Mouse (Mus musculus) G1E (cell line): ENCODE results near the gene Dnah7a. TPM values are rescaled to one million over a fixed set of nuclear protein-coding genes. Genes with fewer than 3 reads are reported as not detected.
"Not testable (repeated sequence)": the region's sequence is repeated elsewhere in the genome, so short reads cannot be mapped to it uniquely, and the experiment has no call there.

Experiments
- ATAC-seq: 2 replicates; pipeline ENCODE4 v1.8.0; 2016; ENCODE audit warnings: mild to moderate bottlenecking; ENCODE audit not compliant: insufficient number of reproducible peaks, poor library complexity, low FRiP score, severe bottlenecking; ENCODE audit errors: extremely low read depth
- DNase-seq: peaks from one replicate; pipeline ENCODE4 v3.0.0; 2012; ENCODE audit warnings: low spot score
- H3K27me3 ChIP-seq: 2 replicates; pipeline ENCODE4 v1.6.1; 2012; ENCODE audit warnings: mild to moderate bottlenecking, low read length, inconsistent platforms; ENCODE audit not compliant: insufficient read depth
- H3K36me3 ChIP-seq: replicated peaks from 2 replicates; pipeline ENCODE3; 2012; ENCODE audit warnings: mild to moderate bottlenecking, inconsistent platforms
- H3K4me1 ChIP-seq: 2 replicates; pipeline ENCODE4 v1.6.1; 2012; ENCODE audit warnings: low read depth, low read length, inconsistent platforms, mixed read lengths; ENCODE audit not compliant: insufficient read depth
- H3K4me3 ChIP-seq: 2 replicates; pipeline ENCODE4 v1.5.1; 2012; ENCODE audit warnings: low read depth, mild to moderate bottlenecking, inconsistent platforms, low read length, moderate library complexity, mixed read lengths
- H3K9me3 ChIP-seq: replicated peaks from 2 replicates; pipeline ENCODE4 v1.6.1; 2012; ENCODE audit warnings: inconsistent platforms
- CTCF ChIP-seq: IDR thresholded peaks from 2 replicates; pipeline ENCODE4 v1.5.1; 2012; ENCODE audit warnings: low read depth, low read length, inconsistent platforms, mixed read lengths
- GATA1 ChIP-seq: IDR thresholded peaks from 2 replicates; pipeline ENCODE4 v1.6.1; 2012; ENCODE audit warnings: borderline replicate concordance, low read length, inconsistent platforms, mixed read lengths
- GATA2 ChIP-seq: IDR thresholded peaks from 2 replicates; pipeline ENCODE4 v1.6.1; 2012; ENCODE audit warnings: low read depth, low read length, inconsistent platforms, borderline replicate concordance
- POLR2AphosphoS5 ChIP-seq: IDR thresholded peaks from 2 replicates; pipeline ENCODE4 v1.6.1; 2012; ENCODE audit warnings: low read depth, low read length, inconsistent platforms; ENCODE audit not compliant: insufficient replicate concordance
- TAL1 ChIP-seq: conservative IDR thresholded peaks from 2 replicates; pipeline ENCODE4 v1.6.1; 2012; ENCODE audit warnings: low read depth, low read length, inconsistent platforms, mixed read lengths
- polyA plus RNA-seq: library from polyadenylated mRNA; stranded (reverse); fragments of >175 nt; gene quantifications from 2 replicates; pipeline ENCODE4 v1.2.3, GENCODE M21; 2012
- total RNA-seq, 2 experiments: library from RNA; stranded (forward) in 1 of 2; stranded (reverse) in 1 of 2; fragments of 200-1000 nt in 1 of 2; fragments of >200 nt in 1 of 2; fragmentation: Nextera tagmentation in 1 of 2; gene quantifications; 2 replicates each; pipeline ENCODE4 v1.2.3; 2014 to 2017

The Dnah7a gene
- total and polyA plus RNA-seq, 3 experiments, result 0.05 TPM; not detected in 2

DNA sequence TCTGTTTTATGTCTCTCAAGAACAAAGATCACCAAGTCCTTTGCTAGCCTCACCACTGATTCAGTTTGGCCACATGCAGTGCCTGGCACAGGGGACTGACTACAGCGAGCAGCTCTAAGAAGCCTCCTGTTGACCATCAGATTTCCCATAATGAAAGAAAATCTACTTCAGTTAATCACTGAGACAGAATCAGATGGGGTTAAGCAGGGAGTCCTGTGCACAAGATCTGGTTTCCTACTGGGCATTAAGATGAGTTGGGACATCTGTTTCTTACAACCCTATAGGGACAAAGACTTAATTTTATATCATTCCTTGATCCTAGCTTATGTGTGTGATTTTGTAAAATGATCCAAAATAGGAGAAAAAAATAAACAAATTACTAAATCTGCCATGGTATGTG lies 171.8 kb downstream of the Dnah7a start:
- not testable (repeated sequence) for H3K9me3 ChIP-seq, ATAC-seq, DNase-seq, H3K4me3 ChIP-seq, H3K27me3 ChIP-seq, H3K36me3 ChIP-seq, H3K4me1 ChIP-seq

DNA sequence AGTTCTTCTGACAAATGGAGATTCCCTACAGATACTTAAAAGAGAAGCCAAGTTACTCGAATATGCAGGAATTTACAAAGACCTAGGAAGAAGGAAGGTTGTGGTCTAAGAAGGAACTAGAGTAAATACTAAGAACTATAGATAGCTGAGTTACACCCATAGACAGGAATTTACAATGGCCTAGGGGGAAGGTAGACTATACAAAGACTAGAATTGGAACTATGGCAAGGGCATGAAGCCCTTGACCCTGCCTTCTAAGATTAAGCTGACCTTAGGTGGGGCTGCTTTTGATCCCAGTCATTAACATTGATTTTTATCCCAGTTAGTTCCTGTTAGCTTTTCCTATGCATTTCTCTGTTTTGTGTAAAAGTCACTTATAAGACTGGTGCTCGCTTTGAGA lies 180.6 kb downstream of the Dnah7a start:
- H3K4me3 ChIP-seq, H3K4me1 ChIP-seq, H3K9me3 ChIP-seq, H3K27me3 ChIP-seq, ATAC-seq, H3K36me3 ChIP-seq, DNase-seq: not testable (repeated sequence)

DNA sequence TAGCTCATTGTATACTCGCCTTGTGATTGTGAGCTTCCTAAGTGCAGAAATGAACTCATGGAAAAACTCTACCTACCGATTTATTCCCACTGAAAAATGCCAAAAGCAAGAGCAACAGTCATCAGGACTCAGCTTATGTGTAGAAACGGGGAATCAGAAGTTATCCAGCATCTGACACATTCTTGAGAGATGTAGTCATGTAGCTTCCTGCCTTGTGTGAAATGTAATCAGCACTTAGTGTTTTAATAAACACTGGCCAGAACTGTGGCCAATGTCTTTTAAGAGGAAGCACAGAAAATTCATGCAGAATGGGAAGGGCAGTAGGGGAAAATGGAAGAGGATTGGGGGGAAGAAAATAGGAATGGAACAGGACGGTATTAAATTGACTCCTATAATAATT lies 232.9 kb downstream of the Dnah7a start:
- DNase-seq (no peak), ATAC-seq (no peak)
- no peak for TF ChIP-seq GATA1
- no peak for TF ChIP-seq TAL1
- no peak for TF ChIP-seq GATA2
- no peak for TF ChIP-seq CTCF
- no peak for TF ChIP-seq POLR2AphosphoS5
- H3K9me3 ChIP-seq, result no peaks in the 10 kb centered on the region
- no peak overlapping the region for H3K4me3 ChIP-seq
- H3K27me3 ChIP-seq, result no peaks in the 10 kb centered on the region
- peaks cover 2% of the 10 kb centered on the region; the same call in 1 of the 2 replicates for H3K4me1 ChIP-seq
- no peaks in the 10 kb centered on the region for H3K36me3 ChIP-seq

DNA sequence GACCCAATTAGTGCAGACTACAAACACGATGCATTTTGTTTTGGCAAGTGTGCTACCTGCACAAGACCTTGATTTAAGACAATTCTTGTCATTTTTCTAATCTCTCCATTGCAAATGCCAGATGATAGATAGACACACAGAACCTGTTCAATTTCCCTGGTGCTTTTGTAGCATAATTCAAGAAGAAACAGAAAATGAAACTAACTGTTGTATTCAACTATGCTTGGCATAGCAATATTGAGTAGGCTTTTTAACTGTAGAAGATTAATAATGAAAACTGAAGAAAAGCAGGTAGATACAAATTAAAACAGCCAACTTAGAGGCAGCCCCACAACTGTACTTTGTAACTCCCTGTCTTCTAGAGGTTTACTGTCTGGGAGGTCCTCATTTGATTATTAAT lies 234.5 kb downstream of the Dnah7a start:
- not testable (repeated sequence) for ATAC-seq, H3K4me1 ChIP-seq, H3K27me3 ChIP-seq, H3K36me3 ChIP-seq, DNase-seq, H3K4me3 ChIP-seq, H3K9me3 ChIP-seq

DNA sequence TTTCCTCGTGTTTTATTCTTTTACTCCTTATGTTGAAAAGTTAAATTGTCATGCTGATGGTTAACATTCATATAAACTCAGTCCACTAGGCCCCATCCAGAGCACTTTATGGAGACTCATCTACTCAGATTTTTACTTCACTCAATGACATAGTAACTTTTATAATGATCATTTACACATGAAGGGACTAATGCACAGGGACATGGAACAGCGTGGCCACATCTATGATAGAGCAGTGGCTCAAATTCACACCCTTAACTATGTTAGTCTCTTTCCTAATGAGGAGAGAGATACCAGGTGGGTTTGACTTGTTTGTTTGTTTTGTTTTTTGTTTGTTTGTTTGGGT lies 239.3 kb downstream of the Dnah7a start:
- Histone ChIP-seq H3K36me3 (no peaks in the 10 kb centered on the region), H3K4me1 (peaks cover 2% of the 10 kb centered on the region; the same call in 1 of the 2 replicates), H3K9me3 (no peaks in the 10 kb centered on the region), H3K4me3 (no peak overlapping the region), H3K27me3 (no peaks in the 10 kb centered on the region)
- ATAC-seq (no peak), DNase-seq (no peak)
- TF ChIP-seq POLR2AphosphoS5 (no peak), TAL1 (no peak), GATA1 (no peak)

DNA sequence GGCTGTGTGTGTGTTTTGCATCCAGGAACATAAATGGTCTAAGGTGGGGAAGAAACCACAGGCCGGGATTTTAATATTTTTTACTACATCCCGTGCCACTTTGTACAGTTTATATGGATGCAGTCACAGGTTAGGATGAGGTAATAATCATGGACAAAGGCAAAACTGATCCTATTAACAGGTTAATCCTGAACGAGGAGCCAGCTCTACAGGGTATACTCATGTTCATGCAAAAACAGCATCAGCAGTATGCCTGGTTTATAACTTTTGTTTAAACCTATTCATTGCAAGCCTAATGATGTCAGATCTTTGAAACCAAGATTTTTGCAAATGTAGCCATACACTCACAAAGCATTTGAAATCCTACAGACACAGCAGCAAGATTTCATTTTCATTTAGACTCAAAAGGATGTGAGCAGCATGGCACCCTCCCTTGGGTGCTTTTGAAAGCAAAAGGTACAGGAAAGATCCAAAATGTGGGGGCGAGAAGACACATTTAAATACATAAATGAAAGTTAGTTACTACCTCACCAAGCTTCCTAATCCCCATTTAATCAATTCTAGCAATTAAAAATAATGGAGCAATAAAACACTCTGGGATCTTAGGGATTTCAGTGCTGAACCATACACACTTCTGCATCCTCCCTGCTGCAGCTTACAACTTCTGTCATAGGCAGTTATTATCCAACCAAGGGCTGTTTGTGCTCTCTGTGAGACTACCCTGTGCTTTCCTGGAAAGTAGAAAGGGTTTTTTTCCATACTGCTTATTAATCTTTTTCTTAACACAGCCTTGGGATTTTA lies 239.9 kb downstream of the Dnah7a start:
- not testable (repeated sequence) for ATAC-seq, H3K36me3 ChIP-seq, DNase-seq, H3K27me3 ChIP-seq, H3K4me3 ChIP-seq, H3K9me3 ChIP-seq, H3K4me1 ChIP-seq

DNA sequence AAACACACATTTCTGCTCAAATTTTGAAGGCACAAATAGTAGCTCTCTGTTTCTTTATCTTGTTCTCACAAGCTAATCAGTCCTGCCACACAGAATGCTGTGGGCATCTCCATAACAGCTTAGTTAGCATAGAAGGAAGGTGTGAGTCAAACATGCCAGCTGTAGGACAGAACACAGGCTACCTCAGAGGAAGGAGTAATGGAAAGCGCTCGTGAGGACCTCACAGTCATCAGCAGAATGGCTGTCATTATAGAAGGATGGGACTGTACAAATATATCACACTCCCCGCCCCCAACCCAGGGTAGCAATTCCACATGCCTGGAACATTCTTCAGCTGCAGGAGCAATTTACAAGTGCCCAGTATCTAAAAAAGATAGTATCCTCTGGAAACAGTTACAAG lies 267.4 kb downstream of the Dnah7a start:
- H3K27me3 ChIP-seq, H3K4me3 ChIP-seq, H3K4me1 ChIP-seq, H3K36me3 ChIP-seq, DNase-seq, ATAC-seq, H3K9me3 ChIP-seq: not testable (repeated sequence)

DNA sequence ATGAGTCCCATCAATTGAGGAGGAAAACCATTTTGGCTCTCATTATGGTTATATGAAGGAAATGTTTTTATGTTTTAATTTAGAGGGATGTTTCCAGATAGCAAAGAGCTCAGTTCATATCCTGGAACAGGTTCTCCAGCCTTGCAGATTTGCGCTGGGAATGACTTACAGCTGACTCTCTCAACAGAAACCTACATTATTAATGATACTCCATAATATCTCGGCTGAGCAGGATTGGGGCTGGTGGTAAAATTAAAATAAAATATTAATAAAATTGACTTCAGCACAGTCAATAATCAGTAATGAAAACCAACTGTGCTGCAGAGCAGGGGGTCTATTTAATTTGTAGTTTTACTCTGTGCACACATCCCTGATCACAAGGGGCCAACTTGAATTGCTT lies 274.2 kb downstream of the Dnah7a start:
- not testable (repeated sequence) for H3K9me3 ChIP-seq, ATAC-seq, H3K4me3 ChIP-seq, H3K36me3 ChIP-seq, H3K27me3 ChIP-seq, H3K4me1 ChIP-seq, DNase-seq
